Mouse (Mus musculus) erythroblast, embryonic 14.5 days (primary cell): ENCODE data around the gene Tor1b. TPM values are rescaled to one million over a fixed set of nuclear protein-coding genes. Genes with fewer than 3 reads are reported as not detected.

ENCODE experiments used
- H3K27me3 ChIP-seq: 2 replicates; pipeline ENCODE4 v1.6.1; 2012; ENCODE audit warnings: inconsistent platforms; ENCODE audit not compliant: control insufficient read depth
- H3K36me3 ChIP-seq: 2 replicates; pipeline ENCODE4 v1.6.1; 2012; ENCODE audit warnings: mild to moderate bottlenecking, inconsistent platforms; ENCODE audit not compliant: control insufficient read depth
- H3K4me1 ChIP-seq: 2 replicates; pipeline ENCODE4 v1.6.1; 2012; ENCODE audit warnings: inconsistent platforms; ENCODE audit not compliant: control insufficient read depth
- H3K4me3 ChIP-seq: replicated peaks from 2 replicates; pipeline ENCODE3; 2012; ENCODE audit warnings: moderate library complexity, mild to moderate bottlenecking, inconsistent platforms
- H3K9me3 ChIP-seq: 2 replicates; pipeline ENCODE4 v1.6.1; 2012; ENCODE audit warnings: low read length, inconsistent platforms, mixed read lengths; ENCODE audit not compliant: control insufficient read depth
- GATA1 ChIP-seq: IDR thresholded peaks from 2 replicates; pipeline ENCODE4 v1.6.1; 2012; ENCODE audit warnings: low read length, inconsistent platforms, mixed read lengths
- TAL1 ChIP-seq: IDR thresholded peaks from 3 replicates; pipeline ENCODE4 v1.6.1; 2012; ENCODE audit warnings: low read length, inconsistent platforms, mixed read lengths
- polyA plus RNA-seq: library from polyadenylated mRNA; stranded (reverse); fragments of >175 nt; gene quantifications from 2 replicates; pipeline ENCODE4 v1.2.3, GENCODE M21; 2012

The Tor1b gene
- polyA plus RNA-seq, 1 experiment: 0.83 TPM

- Histone ChIP-seq H3K9me3 (no peaks in the 10 kb centered on the region), H3K36me3 (peaks cover 21% of the 10 kb centered on the region), H3K4me1 (peaks cover 3% of the 10 kb centered on the region; the same call in 1 of the 2 replicates), H3K27me3 (no peaks in the 10 kb centered on the region), H3K4me3 (no peak overlapping the region)
- no peak for TF ChIP-seq TAL1
- no peak for TF ChIP-seq GATA1
Measured at GRCm38 (mm10) chr2:30998443-30999260, 45.9 kb downstream of the Tor1b start.

GRCm38 (mm10) chr2:31002857-31003256, 50.1 kb downstream of the Tor1b start:
- peaks cover 41% of the 10 kb centered on the region for H3K4me1 ChIP-seq
- H3K36me3 ChIP-seq: peaks cover 37% of the 10 kb centered on the region
- no peaks in the 10 kb centered on the region for H3K27me3 ChIP-seq
- H3K4me3 ChIP-seq: no peak overlapping the region
- no peaks in the 10 kb centered on the region for H3K9me3 ChIP-seq
- TF ChIP-seq GATA1: no peak
- TF ChIP-seq TAL1: no peak

DNA sequence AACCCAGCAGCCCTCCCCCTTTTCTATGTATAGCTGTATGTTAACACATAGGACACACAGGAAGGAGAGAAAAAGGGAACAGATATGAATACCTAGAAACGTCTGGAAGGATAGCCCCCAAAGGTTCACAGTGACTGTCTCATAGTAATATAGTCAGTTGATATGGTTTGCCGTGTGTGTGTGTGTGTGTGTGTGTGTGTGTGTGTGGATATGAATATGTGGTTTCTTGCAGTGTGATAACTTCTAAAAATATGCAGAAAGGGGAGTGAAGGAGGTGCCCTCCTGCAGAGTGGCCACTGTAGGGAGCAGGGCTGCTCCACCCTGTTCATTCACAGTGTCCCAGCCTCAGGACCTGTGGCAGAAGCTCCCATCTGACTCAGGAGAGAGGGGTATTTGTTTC, 52.7 kb downstream of the Tor1b start:
- Histone ChIP-seq H3K4me3 (peak overlapping the region; percentile 47), H3K9me3 (no peaks in the 10 kb centered on the region), H3K36me3 (peaks cover 50% of the 10 kb centered on the region), H3K4me1 (peaks cover 55% of the 10 kb centered on the region), H3K27me3 (no peaks in the 10 kb centered on the region)
- TF ChIP-seq TAL1: no peak
- TF ChIP-seq GATA1: no peak

GRCm38 (mm10) chr2:31006434-31006833, 53.7 kb downstream of the Tor1b start:
- H3K27me3 ChIP-seq: no peaks in the 10 kb centered on the region
- H3K36me3 ChIP-seq: peaks cover 59% of the 10 kb centered on the region
- H3K4me3 ChIP-seq: peak overlapping the region; percentile 47
- TF ChIP-seq GATA1 (peak; percentile 98), TAL1 (peak; percentile 57)
- H3K9me3 ChIP-seq: no peaks in the 10 kb centered on the region
- H3K4me1 ChIP-seq: peaks cover 55% of the 10 kb centered on the region

- Histone ChIP-seq H3K36me3 (peaks cover 56% of the 10 kb centered on the region), H3K4me3 (no peak overlapping the region), H3K9me3 (no peaks in the 10 kb centered on the region), H3K4me1 (peaks cover 55% of the 10 kb centered on the region), H3K27me3 (no peaks in the 10 kb centered on the region)
- TF ChIP-seq GATA1: no peak
- no peak for TF ChIP-seq TAL1
Measured at GRCm38 (mm10) chr2:31007208-31007607, 54.4 kb downstream of the Tor1b start.

Other genes starting within 250 kb of the Tor1b start
- not detected in 2 replicates for gene 1700001O22Rik, start 149.3 kb upstream of the Tor1b start, polyA plus RNA-seq
- gene Ntmt1, start 145.1 kb upstream of the Tor1b start, polyA plus RNA-seq: 1.8 TPM in 2 replicates
- gene Asb6, start 122.6 kb upstream of the Tor1b start, polyA plus RNA-seq: 16.3 and 18.5 TPM in 2 replicates
- not detected in 2 replicates for gene Prrx2, start 118.0 kb upstream of the Tor1b start, polyA plus RNA-seq
- gene Ptges, start 23.1 kb upstream of the Tor1b start, polyA plus RNA-seq: not detected in 2 replicates
- gene Tor1a, start 15.0 kb downstream of the Tor1b start, polyA plus RNA-seq: 4.8 and 6.5 TPM in 2 replicates
- 1.8 and 2.2 TPM in 2 replicates for gene BC005624, start 29.2 kb downstream of the Tor1b start, polyA plus RNA-seq
- gene Usp20, start 29.3 kb downstream of the Tor1b start, polyA plus RNA-seq: 0.30 and 0.32 TPM in 2 replicates
- 0.10 and 0.15 TPM in 2 replicates for gene Fnbp1, start 189.0 kb downstream of the Tor1b start, polyA plus RNA-seq
- gene Gpr107, start 199.4 kb downstream of the Tor1b start, polyA plus RNA-seq: 0.36 and 1.2 TPM in 2 replicates